Mouse (Mus musculus): Measurements from ENCODE around the gene Gramd1b.

The Gramd1b gene

GRCm38 (mm10) chr9:40330609-40331382 is 200.4 kb downstream of the Gramd1b start:
- DNase-seq: peak; percentile 88

GRCm38 (mm10) chr9:40326260-40326915 is 204.8 kb downstream of the Gramd1b start:
- DNase-seq: no peak

GRCm38 (mm10) chr9:40324826-40325225 is 206.4 kb downstream of the Gramd1b start:
- no peak for DNase-seq

GRCm38 (mm10) chr9:40324232-40324792 is 206.9 kb downstream of the Gramd1b start:
- DNase-seq: no peak

- DNase-seq: no peak
Observed at GRCm38 (mm10) chr9:40323773-40324172, 207.4 kb downstream of the Gramd1b start.

GRCm38 (mm10) chr9:40323171-40323570 is 208.0 kb downstream of the Gramd1b start:
- DNase-seq: no peak

- no peak for DNase-seq
Observed at GRCm38 (mm10) chr9:40322372-40322771, 208.8 kb downstream of the Gramd1b start.

- DNase-seq: no peak
Observed at GRCm38 (mm10) chr9:40321668-40322003, 209.5 kb downstream of the Gramd1b start.

GRCm38 (mm10) chr9:40320879-40321667 is 210.1 kb downstream of the Gramd1b start:
- no peak for DNase-seq

- DNase-seq: no peak
Observed at GRCm38 (mm10) chr9:40320405-40320804, 210.8 kb downstream of the Gramd1b start.

- no peak for DNase-seq
Observed at GRCm38 (mm10) chr9:40318771-40319170, 212.4 kb downstream of the Gramd1b start.

GRCm38 (mm10) chr9:40317735-40318134 is 213.4 kb downstream of the Gramd1b start:
- DNase-seq: no peak

GRCm38 (mm10) chr9:40316865-40317660 is 214.1 kb downstream of the Gramd1b start:
- DNase-seq: no peak

- no peak for DNase-seq
Observed at GRCm38 (mm10) chr9:40311813-40312212, 219.4 kb downstream of the Gramd1b start.

- DNase-seq: no peak
Observed at GRCm38 (mm10) chr9:40309876-40310275, 221.3 kb downstream of the Gramd1b start.

GRCm38 (mm10) chr9:40307311-40307710 is 223.9 kb downstream of the Gramd1b start:
- DNase-seq: no peak

GRCm38 (mm10) chr9:40304243-40304642 is 226.9 kb downstream of the Gramd1b start:
- DNase-seq: no peak

GRCm38 (mm10) chr9:40302375-40302774 is 228.8 kb downstream of the Gramd1b start:
- DNase-seq: no peak

GRCm38 (mm10) chr9:40301475-40301874 is 229.7 kb downstream of the Gramd1b start:
- no peak for DNase-seq

- DNase-seq: no peak
Observed at GRCm38 (mm10) chr9:40300018-40300989, 230.9 kb downstream of the Gramd1b start.

GRCm38 (mm10) chr9:40299323-40299722 is 231.9 kb downstream of the Gramd1b start:
- no peak for DNase-seq
